Mouse (Mus musculus) MEL-GATA-1-ER (cell line): ENCODE measurements around the gene Cd47.

Experiments used
- DNase-seq: peaks from one replicate; pipeline ENCODE4 v3.0.0-alpha.2; 2012; ENCODE audit warnings: low read depth; ENCODE audit errors: extremely low read depth

Cd47 gene

GRCm38 (mm10) chr16:49866617-49867016 is 66.3 kb downstream of the Cd47 start:
- no peak for DNase-seq

GRCm38 (mm10) chr16:49868278-49868677 is 67.9 kb downstream of the Cd47 start:
- no peak for DNase-seq

- no peak for DNase-seq
Observed at GRCm38 (mm10) chr16:49873918-49874317, 73.6 kb downstream of the Cd47 start.

GRCm38 (mm10) chr16:49874546-49874945 is 74.2 kb downstream of the Cd47 start:
- DNase-seq = no peak

GRCm38 (mm10) chr16:49876291-49877030 is 76.1 kb downstream of the Cd47 start:
- DNase-seq = no peak

- DNase-seq = no peak
Observed at GRCm38 (mm10) chr16:49877243-49877642, 76.9 kb downstream of the Cd47 start.

- no peak for DNase-seq
Observed at GRCm38 (mm10) chr16:49878051-49878450, 77.7 kb downstream of the Cd47 start.

- no peak for DNase-seq
Observed at GRCm38 (mm10) chr16:49886403-49887066, 86.2 kb downstream of the Cd47 start.

GRCm38 (mm10) chr16:49887290-49887689 is 87.0 kb downstream of the Cd47 start:
- DNase-seq = no peak

GRCm38 (mm10) chr16:49887811-49888564 is 87.7 kb downstream of the Cd47 start:
- DNase-seq = peak; percentile 92

GRCm38 (mm10) chr16:49889031-49889655 is 88.8 kb downstream of the Cd47 start:
- DNase-seq = no peak

- no peak for DNase-seq
Observed at GRCm38 (mm10) chr16:49892252-49892651, 91.9 kb downstream of the Cd47 start.

GRCm38 (mm10) chr16:49892945-49893344 is 92.6 kb downstream of the Cd47 start:
- no peak for DNase-seq

- no peak for DNase-seq
Observed at GRCm38 (mm10) chr16:49894624-49895023, 94.3 kb downstream of the Cd47 start.

GRCm38 (mm10) chr16:49896132-49896531 is 95.8 kb downstream of the Cd47 start:
- no peak for DNase-seq

GRCm38 (mm10) chr16:49901395-49901794 is 101.1 kb downstream of the Cd47 start:
- DNase-seq = no peak

GRCm38 (mm10) chr16:49902083-49902482 is 101.8 kb downstream of the Cd47 start:
- DNase-seq = peak; percentile 46

GRCm38 (mm10) chr16:49904248-49904930 is 104.1 kb downstream of the Cd47 start:
- DNase-seq = no peak

- DNase-seq = peak; percentile 54
Observed at GRCm38 (mm10) chr16:49905041-49905440, 104.7 kb downstream of the Cd47 start.

- DNase-seq = no peak
Observed at GRCm38 (mm10) chr16:49905601-49906001, 105.3 kb downstream of the Cd47 start.

GRCm38 (mm10) chr16:49906066-49906465 is 105.7 kb downstream of the Cd47 start:
- no peak for DNase-seq
